Mouse (Mus musculus): Measurements from ENCODE around the gene Syt16. TPM values are rescaled to one million over a fixed set of nuclear protein-coding genes. Genes with fewer than 3 reads are reported as not detected.

Syt16 gene
- not detected for total RNA-seq (2023)

DNA sequence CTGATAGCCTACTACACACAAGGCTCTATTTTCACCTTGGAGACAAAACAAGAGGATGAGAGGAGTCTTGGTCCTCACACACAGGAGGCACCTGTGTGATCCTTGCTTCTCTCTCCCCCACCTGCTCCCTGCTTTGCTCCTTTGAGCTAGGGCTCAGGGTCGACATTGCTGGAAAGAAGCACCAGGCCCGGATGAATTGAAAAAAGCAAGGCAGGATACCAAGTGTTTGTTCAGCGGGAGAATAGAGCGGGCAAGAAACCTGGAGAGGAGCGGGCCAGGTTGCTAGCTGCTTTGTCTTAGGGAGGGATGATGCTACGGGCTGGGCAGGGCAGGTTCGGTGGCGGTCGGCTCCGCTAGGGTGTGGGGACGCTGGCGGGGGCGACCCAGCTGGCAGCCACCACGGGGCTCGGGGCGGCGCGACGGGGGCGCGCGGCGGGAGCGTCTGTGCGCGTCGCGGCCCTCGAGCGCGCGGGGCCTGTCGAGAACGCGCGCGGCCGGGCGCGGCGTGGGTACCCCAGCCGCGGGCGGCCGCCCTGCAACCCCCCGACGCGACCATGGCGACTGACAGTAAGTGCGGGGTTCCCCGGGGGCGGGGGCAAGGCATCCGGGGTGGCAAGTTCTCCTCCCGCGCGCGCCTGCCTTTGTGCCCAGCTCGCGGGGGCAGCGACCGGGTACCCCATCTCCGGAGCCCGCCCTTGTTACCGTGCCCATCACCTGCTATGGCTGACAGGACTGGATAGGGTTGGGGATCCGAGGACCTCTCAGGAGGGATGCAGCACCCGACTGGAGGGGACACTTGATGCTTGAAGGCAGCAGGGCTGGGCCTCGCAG, at the start of gene Syt16:
Syt16 (plus strand) TSS at position 365 of the 831 bp plus-strand sequence.

DNA sequence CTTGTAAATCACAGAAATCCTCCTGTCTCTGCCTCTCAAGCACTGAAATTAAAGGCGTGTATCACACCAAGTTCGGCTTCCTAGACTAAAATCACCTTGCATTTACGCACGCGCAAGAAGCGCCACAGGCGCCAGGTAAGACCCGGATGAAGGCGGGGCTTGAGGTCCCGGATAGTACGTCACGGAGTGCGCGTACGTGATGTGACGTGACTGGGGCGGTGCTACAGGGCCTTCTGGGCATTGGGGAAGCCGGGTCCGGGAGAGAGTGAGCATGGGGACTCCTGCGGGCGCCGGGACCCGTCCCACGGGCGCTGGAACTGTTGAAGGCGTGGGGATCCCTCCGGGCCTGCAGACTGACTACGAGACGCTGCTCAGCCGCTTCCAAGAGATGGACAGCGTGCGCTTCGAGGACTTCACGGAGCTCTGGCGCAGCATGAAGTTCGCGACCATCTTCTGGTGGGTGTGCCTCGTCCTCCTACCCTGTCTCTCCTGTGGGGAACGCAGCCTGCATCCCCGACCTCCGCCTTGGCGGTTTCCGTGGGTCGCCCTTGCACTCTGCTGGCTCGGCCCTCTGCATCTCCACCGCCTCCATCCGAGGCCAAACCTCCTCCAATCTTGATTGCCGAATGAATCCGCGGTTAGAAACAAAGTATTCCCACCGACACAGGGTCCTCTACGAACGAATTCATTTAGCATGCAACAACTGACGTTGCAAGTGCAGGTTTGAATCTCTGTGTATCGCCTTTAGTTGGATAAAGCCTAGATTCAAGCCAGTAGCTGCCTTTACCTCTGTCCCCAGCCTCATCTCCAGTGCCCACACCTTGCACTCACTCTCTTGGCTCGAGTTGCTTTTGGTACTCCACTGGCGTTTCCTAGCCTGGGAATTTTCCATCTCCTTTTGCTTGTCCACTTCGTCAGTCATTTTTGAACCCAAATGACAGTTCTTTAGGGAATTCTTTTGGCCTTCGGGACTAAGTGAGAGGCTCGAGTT, 32.9 kb upstream of the Syt16 start, which contains the start of gene Snapc1:
Snapc1 (plus strand) TSS at position 191 of the 991 bp plus-strand sequence.

DNA sequence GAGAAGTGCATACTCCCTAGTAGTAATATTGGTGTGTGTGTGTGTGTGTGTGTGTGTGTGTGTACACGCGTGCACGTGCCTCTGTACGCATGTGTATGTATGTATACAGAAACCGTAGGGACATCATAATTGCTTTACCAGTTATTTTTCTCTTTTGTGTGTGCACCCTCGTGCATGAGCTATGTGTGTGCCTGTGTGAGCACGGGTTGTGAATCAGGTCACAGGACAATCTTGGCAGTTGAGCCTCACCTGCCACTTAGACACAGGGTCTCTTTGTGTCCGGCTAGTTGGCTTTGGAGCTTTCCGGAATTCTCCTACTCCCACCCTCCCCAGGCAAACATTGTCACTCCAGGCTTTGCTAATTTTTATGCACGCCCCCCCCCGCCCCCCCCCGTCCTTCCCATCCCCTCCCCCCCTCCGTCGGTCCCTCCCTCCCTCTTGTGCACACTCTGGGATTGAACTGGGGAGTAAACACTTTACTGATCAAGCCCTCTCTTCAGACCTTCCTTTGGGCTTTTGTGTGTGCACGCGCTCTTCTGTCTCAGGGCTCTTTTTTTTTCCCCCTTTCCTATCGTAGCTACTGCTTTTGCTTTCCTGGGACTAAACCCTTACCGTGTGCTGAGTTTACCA, 319.0 kb downstream of the Syt16 start, which contains the start of gene Gm11042:
Gm11042 (minus strand) TSS at position 51 of the 630 bp plus-strand sequence.

Other genes starting within 250 kb of the Syt16 start
- 129 TPM for gene Hif1a, start 96.3 kb upstream of the Syt16 start, total RNA-seq (2023)
- gene Gm49321, start 60.0 kb upstream of the Syt16 start, total RNA-seq (2023): 13.0 TPM
- 40.1 TPM for gene Snapc1, start 33.2 kb upstream of the Syt16 start, total RNA-seq (2023)